Mouse (Mus musculus) hindbrain, postnatal 0 days (tissue): Measurements from ENCODE around the gene Oprd1. TPM values are rescaled to one million over a fixed set of nuclear protein-coding genes. Genes with fewer than 3 reads are reported as not detected.
A peak's percentile ranks its signal among the peaks of the same experiment; 100 is the strongest.

ENCODE experiments used
- ATAC-seq: fragments of 200-750 bp; cut with Nextera tagmentation; 2 replicates; pipeline ENCODE4 v1.8.0; 2017; ENCODE audit warnings: mild to moderate bottlenecking, moderate TSS enrichment, moderate library complexity
- DNase-seq: peaks from one replicate; pipeline ENCODE4 v3.0.0-alpha.2; 2015; ENCODE audit warnings: low spot score
- H3K27ac ChIP-seq: fragments of 300-500 bp; sonication (generic); 2 replicates; pipeline ENCODE4 v1.5.1; 2014; ENCODE audit warnings: mild to moderate bottlenecking
- H3K27me3 ChIP-seq: fragments of 300-500 bp; sonication (generic); 2 replicates; pipeline ENCODE4 v1.6.1; 2014; ENCODE audit warnings: low read length, mixed read lengths; ENCODE audit not compliant: insufficient read depth
- H3K36me3 ChIP-seq: fragments of 300-500 bp; sonication (generic); 2 replicates; pipeline ENCODE4 v1.6.1; 2014; ENCODE audit warnings: low read length, mixed read lengths; ENCODE audit not compliant: insufficient read depth
- H3K4me1 ChIP-seq: fragments of 300-500 bp; sonication (generic); 2 replicates; pipeline ENCODE4 v1.6.1; 2014; ENCODE audit warnings: antibody characterized with exemption, low read length, mixed read lengths; ENCODE audit not compliant: insufficient read depth
- H3K4me2 ChIP-seq: fragments of 300-500 bp; sonication (generic); 2 replicates; pipeline ENCODE4 v1.6.1; 2014; ENCODE audit warnings: low read depth, mild to moderate bottlenecking, low read length, moderate library complexity, mixed read lengths
- H3K4me3 ChIP-seq: fragments of 300-500 bp; sonication (generic); 2 replicates; pipeline ENCODE4 v1.5.1; 2014; ENCODE audit warnings: low read length
- H3K9ac ChIP-seq: fragments of 300-500 bp; sonication (generic); replicated peaks from 2 replicates; pipeline ENCODE4 v1.6.1; 2014; ENCODE audit warnings: mild to moderate bottlenecking, low read length, moderate library complexity, mixed read lengths
- H3K9me3 ChIP-seq: fragments of 300-500 bp; sonication (generic); 2 replicates; pipeline ENCODE4 v1.6.1; 2016; ENCODE audit warnings: low read length, mixed read lengths
- CTCF ChIP-seq: IDR thresholded peaks from 2 replicates; pipeline ENCODE4 v1.5.1; 2016; ENCODE audit warnings: antibody characterized with exemption, control low read depth, low read depth
- WGBS: fragments of 180-500 bp; shearing (Covaris S2); extraction: QIAGEN DNeasy Blood & Tissue Kit; methylation state at CpG from one replicate; pipeline ENCODE4 v1.1.7; 2014; 5-methylcytosine and 5-hydroxymethylcytosine counted together
- polyA plus RNA-seq: library from polyadenylated mRNA; unstranded; fragments of >200 nt; fragmentation: Nextera tagmentation; extraction: Ambion mirVana; gene quantifications from 2 replicates; pipeline ENCODE4 v1.2.1, GENCODE M21; 2015
- total RNA-seq: library from RNA; depleted of rRNA; stranded (reverse); fragments of >200 nt; gene quantifications from 2 replicates; pipeline ENCODE4 v1.2.3, GENCODE M21; 2014; rRNA removed

Oprd1 gene
- total RNA-seq (3.5 and 6.3 TPM in 2 replicates), polyA plus RNA-seq (0.66 and 0.86 TPM in 2 replicates)

GRCm38 (mm10) chr4:132144080-132144841 is at the start of gene Oprd1:
TSS of gene Oprd1 (minus strand) at chr4:132144486.
- H3K4me3 ChIP-seq, result peak within 1 kb of the TSS; percentile 34
- no peaks in the 10 kb centered on the region for H3K36me3 ChIP-seq
- H3K9ac ChIP-seq, result peak within 1 kb of the TSS; percentile 41; the same call in 1 of the 2 replicates
- DNase-seq (peak; percentile 30), ATAC-seq (0 out of 2 replicates have a peak, but pooled peaks have one; percentile 56)
- H3K27me3 ChIP-seq, result peaks cover 36% of the 10 kb centered on the region
- no peak within 1 kb of the TSS for H3K27ac ChIP-seq
- TF ChIP-seq CTCF, result no peak
- WGBS, result under 1% methylated on average over 89 of the region's 89 CpGs
- H3K4me1 ChIP-seq, result no peaks in the 10 kb centered on the region
- no peaks in the 10 kb centered on the region for H3K9me3 ChIP-seq
- H3K4me2 ChIP-seq, result peak within 1 kb of the TSS; percentile 58

- 94% methylated on average over 2 of the region's 2 CpGs for WGBS
- ATAC-seq, result no peak
- TF ChIP-seq CTCF, result no peak
These were observed 43.6 kb upstream of the Oprd1 start for GRCm38 (mm10) chr4:132187826-132188401.

GRCm38 (mm10) chr4:132183162-132183561 is 38.9 kb upstream of the Oprd1 start:
- ATAC-seq (no peak), DNase-seq (no peak)
- Histone ChIP-seq H3K27ac (no peak overlapping the region), H3K4me1 (no peaks in the 10 kb centered on the region), H3K9ac (no peak overlapping the region), H3K27me3 (no peaks in the 10 kb centered on the region), H3K36me3 (peaks cover 13% of the 10 kb centered on the region), H3K9me3 (no peaks in the 10 kb centered on the region), H3K4me2 (no peak overlapping the region), H3K4me3 (no peak overlapping the region)
- TF ChIP-seq CTCF, result no peak
- 92% methylated on average over 3 of the region's 3 CpGs for WGBS

More at GRCm38 (mm10) chr4:132187826-132188401, 43.6 kb upstream of the Oprd1 start:
- Histone ChIP-seq H3K27ac (no peak overlapping the region), H3K27me3 (no peaks in the 10 kb centered on the region), H3K36me3 (peaks cover 12% of the 10 kb centered on the region), H3K9ac (no peak overlapping the region), H3K9me3 (no peaks in the 10 kb centered on the region), H3K4me3 (no peak overlapping the region), H3K4me2 (no peak overlapping the region), H3K4me1 (no peaks in the 10 kb centered on the region)
- no peak for DNase-seq

GRCm38 (mm10) chr4:132181721-132182658 is 37.7 kb upstream of the Oprd1 start:
- no peak overlapping the region for H3K4me2 ChIP-seq
- H3K9ac ChIP-seq, result no peak overlapping the region
- H3K4me1 ChIP-seq, result no peaks in the 10 kb centered on the region
- ATAC-seq, result no peak
- H3K9me3 ChIP-seq, result no peaks in the 10 kb centered on the region
- TF ChIP-seq CTCF, result peak; percentile 37
- 63% methylated on average over 22 of the region's 22 CpGs for WGBS
- no peak overlapping the region for H3K27ac ChIP-seq
- H3K36me3 ChIP-seq, result peaks cover 13% of the 10 kb centered on the region
- DNase-seq, result no peak
- H3K4me3 ChIP-seq, result no peak overlapping the region
- H3K27me3 ChIP-seq, result no peaks in the 10 kb centered on the region

- H3K36me3 ChIP-seq, result peaks cover 11% of the 10 kb centered on the region
- WGBS, result 71% methylated on average over 9 of the region's 9 CpGs
- no peaks in the 10 kb centered on the region for H3K27me3 ChIP-seq
- H3K9me3 ChIP-seq, result no peaks in the 10 kb centered on the region
- no peak overlapping the region for H3K9ac ChIP-seq
- TF ChIP-seq CTCF, result peak; percentile 53
- no peak overlapping the region for H3K4me3 ChIP-seq
- H3K4me2 ChIP-seq, result no peak overlapping the region
- H3K4me1 ChIP-seq, result no peaks in the 10 kb centered on the region
- ATAC-seq (no peak), DNase-seq (peak; percentile 59)
- no peak overlapping the region for H3K27ac ChIP-seq
These were observed 36.4 kb upstream of the Oprd1 start for GRCm38 (mm10) chr4:132180710-132181109.

- Histone ChIP-seq H3K36me3 (peaks cover 6% of the 10 kb centered on the region; the same call in 1 of the 2 replicates), H3K27ac (no peak overlapping the region), H3K9me3 (no peaks in the 10 kb centered on the region), H3K4me1 (no peaks in the 10 kb centered on the region), H3K4me3 (no peak overlapping the region), H3K4me2 (no peak overlapping the region), H3K27me3 (no peaks in the 10 kb centered on the region), H3K9ac (no peak overlapping the region)
- peak; percentile 90 for ATAC-seq
- DNase-seq, result peak; percentile 86
- WGBS, result 6% methylated on average over 10 of the region's 10 CpGs
- TF ChIP-seq CTCF, result peak; percentile 94
These were observed 34.4 kb upstream of the Oprd1 start for GRCm38 (mm10) chr4:132178630-132179059.
